Mouse (Mus musculus): ENCODE results near the gene Olfr354.

Gene Olfr354

GRCm38 (mm10) chr2:36905380-36905779 is at the start of gene Olfr354:
TSS of gene Olfr354 (plus strand) at chr2:36905680.
- ATAC-seq (ENCODE audit: low TSS enrichment), result no peak

DNA sequence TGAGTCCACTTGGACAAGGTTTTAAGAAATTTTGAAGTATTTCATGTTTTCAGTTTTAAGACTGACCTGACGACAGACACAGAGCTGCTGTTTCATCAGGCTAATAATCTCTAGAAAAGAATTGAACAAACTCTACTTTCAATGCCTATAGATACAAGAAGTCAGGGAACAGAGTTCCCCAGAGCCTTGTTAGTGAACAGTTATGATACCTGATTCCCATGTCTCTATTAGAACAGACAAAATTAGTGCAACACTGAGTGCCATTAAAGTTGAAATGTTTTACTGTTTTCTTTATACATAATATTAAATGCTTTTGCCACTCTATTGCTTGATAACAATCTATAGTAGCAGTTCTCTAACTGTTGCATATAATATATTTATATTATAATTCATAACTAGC is 42.9 kb upstream of the Olfr354 start, which contains the start of gene Olfr351:
Gene Olfr351, minus strand, starts transcription at position 101 of the 400 bp plus-strand sequence.
- no peak for ATAC-seq (ENCODE audit: low TSS enrichment)

DNA sequence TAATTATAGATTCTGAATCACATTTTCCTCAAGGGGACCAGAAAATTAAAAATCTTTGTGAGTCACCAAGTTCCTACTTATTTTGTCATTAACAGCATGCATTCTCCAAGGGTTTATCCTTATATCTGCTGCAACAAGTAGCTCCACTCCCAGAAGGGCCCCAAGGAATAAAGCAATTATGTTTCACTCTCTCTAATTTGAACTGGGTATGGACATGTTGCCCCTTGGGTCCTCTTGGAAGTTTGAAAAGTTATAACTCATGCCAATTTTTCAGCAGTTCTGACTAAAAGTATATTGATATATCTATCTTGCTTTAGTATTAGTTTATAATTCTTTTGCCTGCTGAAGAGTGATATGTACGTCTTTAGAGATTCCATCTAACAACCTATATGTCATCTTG is 37.3 kb upstream of the Olfr354 start, which contains the start of gene Olfr352:
Gene Olfr352, plus strand, starts transcription at position 301 of the 400 bp plus-strand sequence.
- no peak for ATAC-seq (ENCODE audit: low TSS enrichment)

DNA sequence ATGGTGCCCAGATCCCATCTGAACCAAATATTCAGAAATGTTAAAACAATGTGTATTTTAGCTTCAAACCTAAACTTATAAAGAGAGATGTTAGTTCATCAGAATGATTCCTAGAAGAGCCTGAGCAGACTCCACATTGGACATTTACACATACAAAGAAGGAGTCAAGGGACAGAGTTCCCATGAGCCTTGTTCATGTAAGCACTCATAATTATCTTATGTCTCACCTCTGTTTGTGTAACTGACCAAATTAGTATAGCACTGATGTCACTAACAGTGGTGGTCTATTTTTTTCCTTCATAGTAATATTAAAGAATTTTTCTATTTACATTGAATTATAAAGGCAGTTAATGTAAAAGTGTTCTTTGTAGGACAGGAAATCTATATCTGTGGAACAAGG is 12.6 kb upstream of the Olfr354 start, which contains the start of gene Olfr353:
Gene Olfr353, minus strand, starts transcription at position 101 of the 400 bp plus-strand sequence.
- no peak for ATAC-seq (ENCODE audit: low TSS enrichment)

DNA sequence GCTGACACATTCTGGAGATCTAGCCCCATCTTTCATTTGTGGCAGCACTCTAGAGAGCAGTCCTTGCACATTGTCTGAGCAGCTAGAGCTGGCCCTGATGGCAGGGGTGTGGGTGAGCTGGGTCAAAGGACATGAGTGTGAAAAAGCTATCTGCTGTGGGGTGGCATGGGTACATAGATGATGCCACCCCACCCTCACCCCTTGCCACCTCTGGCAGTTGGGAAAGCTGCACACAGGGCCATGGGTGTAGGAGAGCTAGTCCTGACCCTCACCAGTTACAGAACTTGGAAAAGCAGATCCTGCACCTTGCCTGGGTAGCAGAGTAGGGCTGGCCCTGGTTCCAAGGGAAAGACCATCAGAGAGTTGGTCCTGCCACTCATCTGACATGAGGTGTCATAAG is 8.4 kb upstream of the Olfr354 start:
- ATAC-seq (ENCODE audit: low TSS enrichment), result no peak

- ATAC-seq (ENCODE audit: low TSS enrichment), result no peak
Observed at GRCm38 (mm10) chr2:36928797-36929196, 23.3 kb downstream of the Olfr354 start, which contains the start of gene Olfr355. TSS of gene Olfr355 (minus strand) at chr2:36928897.

DNA sequence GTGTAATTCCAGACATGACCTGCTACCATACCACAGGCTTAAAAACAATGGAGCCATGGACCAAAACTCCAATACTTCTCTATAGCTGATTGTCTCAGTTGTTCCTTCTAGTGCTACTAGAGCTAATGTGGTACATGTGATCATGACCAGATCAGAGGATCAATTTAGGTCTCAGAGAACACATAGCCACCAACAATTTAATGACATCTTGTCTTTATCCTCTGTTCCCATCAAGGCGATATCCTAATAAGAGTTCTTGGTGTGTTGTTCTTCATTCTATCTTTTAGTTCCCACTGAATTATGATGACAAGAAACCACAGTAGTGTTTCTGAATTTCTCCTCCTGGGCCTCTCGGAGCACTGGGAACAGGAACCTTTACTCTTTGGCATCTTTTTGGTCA is 31.3 kb downstream of the Olfr354 start, which contains the start of gene Olfr356:
Gene Olfr356, plus strand, starts transcription at position 301 of the 400 bp plus-strand sequence.
- no peak for ATAC-seq (ENCODE audit: low TSS enrichment)
